Mouse (Mus musculus): ENCODE data around the gene Erbb4. TPM values are rescaled to one million over a fixed set of nuclear protein-coding genes. Genes with fewer than 3 reads are reported as not detected.

Gene Erbb4
- 3.2 and 6.7 TPM in 2 replicates for polyA plus RNA-seq (2014; fragmentation: Nextera tagmentation; extraction: Ambion mirVana)

GRCm38 (mm10) chr1:69107485-69108158 is at the start of gene Erbb4:
Gene Erbb4, minus strand, starts transcription at chr1:69108059.
- Histone ChIP-seq H3K4me3 (ENCODE audit: low read length) (peak within 1 kb of the TSS; percentile 53), H3K9ac (ENCODE audit: low read depth, low read length) (peak within 1 kb of the TSS; percentile 48), H3K36me3 (ENCODE audit: control insufficient read depth, insufficient read depth, low read length) (no peaks in the 10 kb centered on the region), H3K27ac (ENCODE audit: low read depth, low read length) (0 out of 2 replicates have a peak within 1 kb of the TSS, but pooled peaks have one; percentile 30), H3K9me3 (ENCODE audit: control insufficient read depth, low read length) (no peaks in the 10 kb centered on the region), H3K27me3 (ENCODE audit: control insufficient read depth, insufficient read depth, low read length) (peaks cover 48% of the 10 kb centered on the region), H3K4me2 (replicated peaks; ENCODE audit: low read depth, low read length) (peak within 1 kb of the TSS; percentile 83), H3K4me1 (ENCODE audit: control insufficient read depth, insufficient read depth, low read length) (0 out of 2 replicates have a peak, but pooled peaks cover 11% of the 10 kb centered on the region)
- WGBS, result under 1% methylated on average over 58 of the region's 63 CpGs
- ATAC-seq (ENCODE audit: low FRiP score, low TSS enrichment), result peak; percentile 59

DNA sequence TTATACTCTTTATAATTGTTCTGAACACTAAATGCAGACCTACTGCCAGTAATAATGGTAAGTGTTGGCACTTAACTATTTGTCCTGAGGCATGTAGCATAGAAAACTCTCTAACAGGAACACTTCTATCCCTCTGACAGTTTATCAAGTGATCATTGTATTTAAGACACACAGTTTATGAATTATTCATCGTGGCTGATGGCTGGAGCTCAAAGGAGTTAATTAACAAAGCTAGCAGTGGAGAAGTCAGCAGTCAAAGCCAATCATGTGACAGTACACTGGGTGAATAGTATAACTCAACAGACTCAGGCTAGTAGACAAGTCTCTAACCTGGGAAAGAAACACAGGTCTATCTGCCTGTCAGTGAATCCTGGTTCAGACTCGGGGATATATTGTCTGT is 49.5 kb upstream of the Erbb4 start:
- no peak for ATAC-seq (ENCODE audit: low FRiP score, low TSS enrichment)
- no peaks in the 10 kb centered on the region for H3K4me1 ChIP-seq (ENCODE audit: control insufficient read depth, insufficient read depth, low read length)
- no peaks in the 10 kb centered on the region for H3K27me3 ChIP-seq (ENCODE audit: control insufficient read depth, insufficient read depth, low read length)
- no peaks in the 10 kb centered on the region for H3K36me3 ChIP-seq (ENCODE audit: control insufficient read depth, insufficient read depth, low read length)
- 68% methylated on average over 2 of the region's 2 CpGs for WGBS
- H3K4me3 ChIP-seq (ENCODE audit: low read length), result no peak overlapping the region
- no peak overlapping the region for H3K4me2 ChIP-seq (replicated peaks; ENCODE audit: low read depth, low read length)
- no peaks in the 10 kb centered on the region for H3K9me3 ChIP-seq (ENCODE audit: control insufficient read depth, low read length)
- H3K27ac ChIP-seq (ENCODE audit: low read depth, low read length), result no peak overlapping the region
- no peak overlapping the region for H3K9ac ChIP-seq (ENCODE audit: low read depth, low read length)

- no peaks in the 10 kb centered on the region for H3K36me3 ChIP-seq (ENCODE audit: control insufficient read depth, insufficient read depth, low read length)
- ATAC-seq (ENCODE audit: low FRiP score, low TSS enrichment), result no peak
Observed at GRCm38 (mm10) chr1:69141341-69141740, 33.5 kb upstream of the Erbb4 start.

GRCm38 (mm10) chr1:69139519-69139868 is 31.6 kb upstream of the Erbb4 start:
- Histone ChIP-seq H3K4me3 (ENCODE audit: low read length) (no peak overlapping the region), H3K9me3 (ENCODE audit: control insufficient read depth, low read length) (no peaks in the 10 kb centered on the region), H3K4me2 (replicated peaks; ENCODE audit: low read depth, low read length) (no peak overlapping the region), H3K9ac (ENCODE audit: low read depth, low read length) (no peak overlapping the region), H3K4me1 (ENCODE audit: control insufficient read depth, insufficient read depth, low read length) (no peaks in the 10 kb centered on the region), H3K27ac (ENCODE audit: low read depth, low read length) (no peak overlapping the region), H3K27me3 (ENCODE audit: control insufficient read depth, insufficient read depth, low read length) (no peaks in the 10 kb centered on the region), H3K36me3 (ENCODE audit: control insufficient read depth, insufficient read depth, low read length) (no peaks in the 10 kb centered on the region)
- ATAC-seq (ENCODE audit: low FRiP score, low TSS enrichment), result no peak
- 54% methylated on average over 6 of the region's 6 CpGs for WGBS

More at GRCm38 (mm10) chr1:69141341-69141740, 33.5 kb upstream of the Erbb4 start:
- Histone ChIP-seq H3K4me2 (replicated peaks; ENCODE audit: low read depth, low read length) (no peak overlapping the region), H3K9ac (ENCODE audit: low read depth, low read length) (no peak overlapping the region), H3K9me3 (ENCODE audit: control insufficient read depth, low read length) (no peaks in the 10 kb centered on the region), H3K27ac (ENCODE audit: low read depth, low read length) (no peak overlapping the region), H3K27me3 (ENCODE audit: control insufficient read depth, insufficient read depth, low read length) (no peaks in the 10 kb centered on the region), H3K4me3 (ENCODE audit: low read length) (no peak overlapping the region), H3K4me1 (ENCODE audit: control insufficient read depth, insufficient read depth, low read length) (no peaks in the 10 kb centered on the region)

DNA sequence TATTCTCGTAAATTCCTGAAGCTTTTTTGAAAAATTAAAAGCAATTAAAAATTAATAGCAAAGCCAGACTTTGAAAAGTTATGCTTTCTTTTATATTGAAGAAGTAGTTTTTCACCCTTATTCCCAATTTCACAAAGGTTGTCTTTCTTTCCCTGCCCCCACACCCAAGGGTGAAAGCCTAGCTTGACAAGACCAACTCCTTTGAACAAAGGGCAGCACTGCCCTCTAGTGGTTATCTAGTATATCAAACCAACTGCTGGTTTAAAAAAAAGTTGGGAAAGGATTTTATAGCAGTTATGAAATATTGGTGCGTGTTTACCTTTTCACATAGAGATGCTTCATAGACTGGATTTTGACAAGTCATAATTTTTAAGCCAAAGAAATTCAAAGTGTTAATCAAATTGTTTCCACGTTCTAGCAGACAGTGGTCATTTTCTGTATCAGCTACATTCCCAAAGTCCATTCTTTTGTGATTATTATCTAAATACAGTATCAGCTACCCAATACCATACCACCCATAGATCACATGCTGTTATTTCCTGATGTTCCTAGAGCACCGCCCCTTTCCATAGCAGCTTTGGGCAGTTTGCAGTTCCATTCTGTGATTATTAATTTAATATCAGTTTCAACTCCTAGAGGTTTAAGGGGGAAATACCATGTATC is 31.1 kb upstream of the Erbb4 start:
- 43% methylated on average over 4 of the region's 4 CpGs for WGBS
- Histone ChIP-seq H3K4me3 (ENCODE audit: low read length) (no peak overlapping the region), H3K27me3 (ENCODE audit: control insufficient read depth, insufficient read depth, low read length) (no peaks in the 10 kb centered on the region), H3K4me1 (ENCODE audit: control insufficient read depth, insufficient read depth, low read length) (no peaks in the 10 kb centered on the region), H3K4me2 (replicated peaks; ENCODE audit: low read depth, low read length) (no peak overlapping the region), H3K9me3 (ENCODE audit: control insufficient read depth, low read length) (no peaks in the 10 kb centered on the region), H3K27ac (ENCODE audit: low read depth, low read length) (no peak overlapping the region), H3K36me3 (ENCODE audit: control insufficient read depth, insufficient read depth, low read length) (no peaks in the 10 kb centered on the region), H3K9ac (ENCODE audit: low read depth, low read length) (no peak overlapping the region)
- ATAC-seq (ENCODE audit: low FRiP score, low TSS enrichment), result no peak

- no peak overlapping the region for H3K4me2 ChIP-seq (replicated peaks; ENCODE audit: low read depth, low read length)
- ATAC-seq (ENCODE audit: low FRiP score, low TSS enrichment), result no peak
- no peaks in the 10 kb centered on the region for H3K27me3 ChIP-seq (ENCODE audit: control insufficient read depth, insufficient read depth, low read length)
- no peak overlapping the region for H3K27ac ChIP-seq (ENCODE audit: low read depth, low read length)
- no peak overlapping the region for H3K4me3 ChIP-seq (ENCODE audit: low read length)
- H3K9me3 ChIP-seq (ENCODE audit: control insufficient read depth, low read length), result no peaks in the 10 kb centered on the region
- H3K4me1 ChIP-seq (ENCODE audit: control insufficient read depth, insufficient read depth, low read length), result no peaks in the 10 kb centered on the region
- H3K9ac ChIP-seq (ENCODE audit: low read depth, low read length), result no peak overlapping the region
- WGBS, result 100% methylated on average over 1 of the region's 1 CpGs
- no peaks in the 10 kb centered on the region for H3K36me3 ChIP-seq (ENCODE audit: control insufficient read depth, insufficient read depth, low read length)
Observed at GRCm38 (mm10) chr1:69124147-69124848, 16.4 kb upstream of the Erbb4 start.

DNA sequence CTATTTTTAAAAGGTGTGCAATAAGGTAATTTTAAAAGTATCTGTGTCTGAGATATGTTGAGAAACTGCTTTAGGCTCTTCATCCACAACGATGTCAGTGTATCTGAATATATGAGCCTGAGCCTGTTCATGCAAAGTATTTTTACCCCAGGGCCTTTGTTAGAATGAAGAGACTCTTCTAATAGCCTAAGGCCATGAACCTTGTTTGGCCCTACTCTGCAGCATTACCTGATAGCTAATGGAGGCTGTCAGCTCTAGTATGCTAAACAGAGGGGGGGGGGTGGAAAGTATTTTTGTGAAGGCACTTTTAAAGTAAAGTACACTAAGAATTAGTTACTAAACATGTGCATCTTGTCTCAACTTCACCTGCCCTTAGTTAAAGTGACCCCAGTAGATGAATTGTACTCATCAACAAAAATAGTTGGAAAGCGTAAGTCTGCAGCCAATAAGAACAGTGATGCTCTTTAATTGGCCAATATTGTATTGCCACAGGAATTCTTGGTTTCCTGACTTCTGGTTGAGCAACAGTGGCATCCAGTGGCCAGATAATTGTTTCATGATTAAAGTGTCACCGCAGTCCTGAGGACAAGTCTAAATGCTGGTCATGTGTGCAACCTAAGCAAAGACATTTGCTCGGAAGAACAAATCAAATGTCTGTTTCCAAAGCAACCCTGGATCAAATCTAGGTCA is 10.5 kb upstream of the Erbb4 start:
- Histone ChIP-seq H3K9ac (ENCODE audit: low read depth, low read length) (no peak overlapping the region), H3K4me3 (ENCODE audit: low read length) (no peak overlapping the region), H3K9me3 (ENCODE audit: control insufficient read depth, low read length) (no peaks in the 10 kb centered on the region), H3K4me1 (ENCODE audit: control insufficient read depth, insufficient read depth, low read length) (no peaks in the 10 kb centered on the region), H3K36me3 (ENCODE audit: control insufficient read depth, insufficient read depth, low read length) (no peaks in the 10 kb centered on the region), H3K4me2 (replicated peaks; ENCODE audit: low read depth, low read length) (no peak overlapping the region), H3K27ac (ENCODE audit: low read depth, low read length) (no peak overlapping the region), H3K27me3 (ENCODE audit: control insufficient read depth, insufficient read depth, low read length) (peaks cover 3% of the 10 kb centered on the region; the same call in 1 of the 2 replicates)
- no peak for ATAC-seq (ENCODE audit: low FRiP score, low TSS enrichment)
- 86% methylated on average over 4 of the region's 4 CpGs for WGBS

GRCm38 (mm10) chr1:69108159-69108925 is 483 bp upstream of the Erbb4 start:
- no peaks in the 10 kb centered on the region for H3K9me3 ChIP-seq (ENCODE audit: control insufficient read depth, low read length)
- peak overlapping the region; percentile 83 for H3K4me2 ChIP-seq (replicated peaks; ENCODE audit: low read depth, low read length)
- H3K4me3 ChIP-seq (ENCODE audit: low read length), result peak overlapping the region; percentile 53
- peaks cover 42% of the 10 kb centered on the region for H3K27me3 ChIP-seq (ENCODE audit: control insufficient read depth, insufficient read depth, low read length)
- 3% methylated on average over 20 of the region's 20 CpGs for WGBS
- no peaks in the 10 kb centered on the region for H3K36me3 ChIP-seq (ENCODE audit: control insufficient read depth, insufficient read depth, low read length)
- 0 out of 2 replicates have a peak, but pooled peaks cover 11% of the 10 kb centered on the region for H3K4me1 ChIP-seq (ENCODE audit: control insufficient read depth, insufficient read depth, low read length)
- peak overlapping the region; percentile 48; the same call in 1 of the 2 replicates for H3K9ac ChIP-seq (ENCODE audit: low read depth, low read length)
- no peak overlapping the region for H3K27ac ChIP-seq (ENCODE audit: low read depth, low read length)
- peak; percentile 85 for ATAC-seq (ENCODE audit: low FRiP score, low TSS enrichment)

Data from kidney, embryonic 14.5 days (tissue).